Mouse (Mus musculus) midbrain, embryonic 10.5 days (tissue): ENCODE results near the gene Olfr1298. TPM values are rescaled to one million over a fixed set of nuclear protein-coding genes. Genes with fewer than 3 reads are reported as not detected.

ENCODE experiments used
- DNase-seq: peaks from one replicate; pipeline ENCODE4 v3.0.0-alpha.2; 2017; ENCODE audit warnings: low spot score
- H3K27ac ChIP-seq: fragments of 300-500 bp; sonication (generic); replicated peaks from 2 replicates; pipeline ENCODE4 v1.5.1; 2016; ENCODE audit warnings: mild to moderate bottlenecking
- H3K27me3 ChIP-seq: fragments of 300-500 bp; sonication (generic); 2 replicates; pipeline ENCODE4 v1.6.1; 2016; ENCODE audit warnings: low read depth, mild to moderate bottlenecking; ENCODE audit not compliant: poor library complexity, severe bottlenecking
- H3K36me3 ChIP-seq: fragments of 300-500 bp; sonication (generic); 2 replicates; pipeline ENCODE4 v1.6.1; 2016; ENCODE audit warnings: mild to moderate bottlenecking, moderate library complexity
- H3K4me1 ChIP-seq: fragments of 300-500 bp; sonication (generic); 2 replicates; pipeline ENCODE4 v1.6.1; 2016
- H3K4me3 ChIP-seq: fragments of 300-500 bp; sonication (generic); 2 replicates; pipeline ENCODE4 v1.5.1; 2016; ENCODE audit warnings: mild to moderate bottlenecking, moderate library complexity
- H3K9me3 ChIP-seq: fragments of 300-500 bp; sonication (generic); replicated peaks from 2 replicates; pipeline ENCODE4 v1.6.1; 2016; ENCODE audit warnings: mild to moderate bottlenecking
- WGBS: fragments of 180-500 bp; shearing (Covaris S2); methylation state at CpG from one replicate; pipeline ENCODE4 v1.1.7; 2016; 5-methylcytosine and 5-hydroxymethylcytosine counted together
- polyA plus RNA-seq: library from polyadenylated mRNA; unstranded; fragments of >200 nt; fragmentation: Nextera tagmentation; extraction: Ambion mirVana; gene quantifications from 2 replicates; pipeline ENCODE4 v1.2.1, GENCODE M21; 2016

Olfr1298 gene
- polyA plus RNA-seq, result not detected in 2 replicates

DNA sequence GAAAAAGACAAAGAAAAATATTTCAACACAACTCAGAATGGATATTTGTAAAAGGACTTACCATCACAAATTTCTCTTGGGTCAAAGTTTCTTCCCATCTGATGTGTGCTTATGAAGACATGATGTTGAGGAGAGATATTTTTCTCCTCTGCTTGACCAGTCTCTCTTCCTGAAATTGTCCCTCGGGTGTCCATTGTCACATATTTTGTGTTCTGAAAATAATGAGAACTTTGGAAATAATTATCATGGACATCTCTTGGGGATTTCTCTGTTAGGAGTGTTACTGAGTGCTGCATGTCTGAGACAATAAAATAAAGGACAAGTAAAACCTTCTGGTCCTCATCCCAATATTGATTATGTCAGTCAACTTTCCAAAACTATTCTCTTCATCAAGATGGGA, at the start of gene Olfr1298:
Gene Olfr1298 (minus strand): TSS at position 101 of the 400 bp plus-strand sequence.
- no peak within 1 kb of the TSS for H3K4me3 ChIP-seq
- H3K27me3 ChIP-seq, result no peaks in the 10 kb centered on the region
- H3K36me3 ChIP-seq, result no peaks in the 10 kb centered on the region
- H3K27ac ChIP-seq, result no peak within 1 kb of the TSS
- no peaks in the 10 kb centered on the region for H3K9me3 ChIP-seq
- no peaks in the 10 kb centered on the region for H3K4me1 ChIP-seq
- 93% methylated on average over 1 of the region's 1 CpGs for WGBS
- DNase-seq, result no peak

DNA sequence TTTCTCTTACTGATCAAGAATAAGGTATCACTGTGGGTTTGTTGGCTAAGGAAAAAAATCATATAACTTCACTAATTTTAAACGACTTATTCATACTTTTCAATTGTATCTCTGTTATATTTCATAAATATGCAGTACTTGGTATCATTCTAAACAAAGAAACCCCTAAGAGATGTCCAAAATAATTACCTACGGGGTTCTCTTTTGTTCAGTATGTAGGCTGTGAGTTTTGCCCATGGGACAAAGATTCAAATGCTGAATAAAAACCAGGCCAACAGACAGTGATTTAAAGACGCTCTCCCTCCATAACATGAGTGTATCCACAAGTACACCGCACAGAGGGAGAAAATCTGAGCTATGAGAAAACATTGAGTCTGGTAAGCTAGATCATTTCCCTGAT, 12.1 kb upstream of the Olfr1298 start, which contains the start of gene Olfr1299:
Gene Olfr1299 (plus strand): TSS at position 301 of the 400 bp plus-strand sequence.
- Histone ChIP-seq H3K4me1 (no peaks in the 10 kb centered on the region), H3K4me3 (no peak within 1 kb of the TSS), H3K9me3 (peaks cover 3% of the 10 kb centered on the region; the same call in 1 of the 2 replicates), H3K27ac (no peak within 1 kb of the TSS), H3K36me3 (no peaks in the 10 kb centered on the region), H3K27me3 (no peaks in the 10 kb centered on the region)
- DNase-seq, result no peak
- WGBS, result 78% methylated on average over 4 of the region's 4 CpGs

DNA sequence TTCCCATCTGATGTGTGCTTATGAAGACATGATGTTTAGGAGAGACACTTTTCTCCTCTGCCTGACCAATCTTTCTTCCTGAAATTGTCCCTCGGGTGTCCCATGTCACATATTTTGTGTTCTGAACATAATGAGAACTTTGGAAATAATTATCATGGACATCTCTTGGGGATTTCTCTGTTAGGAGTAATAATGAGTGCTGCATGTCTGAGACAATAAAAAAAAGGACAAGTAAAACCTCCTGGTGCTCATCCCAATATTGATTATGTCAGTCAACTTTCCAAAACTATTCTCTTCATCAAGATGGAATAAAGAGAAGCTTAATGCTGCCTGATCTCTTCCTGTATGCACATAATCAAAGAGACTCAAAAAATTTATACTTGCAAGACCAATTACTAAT, 22.6 kb downstream of the Olfr1298 start, which contains the start of gene Olfr1297:
Gene Olfr1297 (minus strand): TSS at position 101 of the 400 bp plus-strand sequence.
- H3K27ac ChIP-seq, result no peak within 1 kb of the TSS
- H3K9me3 ChIP-seq, result no peaks in the 10 kb centered on the region
- no peak for DNase-seq
- no peaks in the 10 kb centered on the region for H3K36me3 ChIP-seq
- no peaks in the 10 kb centered on the region for H3K27me3 ChIP-seq
- 76% methylated on average over 1 of the region's 1 CpGs for WGBS
- H3K4me3 ChIP-seq, result no peak within 1 kb of the TSS
- H3K4me1 ChIP-seq, result no peaks in the 10 kb centered on the region

Other genes with a start within 250 kb of the Olfr1298 start
- not detected in 2 replicates for gene Olfr1286, start 226.1 kb downstream of the Olfr1298 start, polyA plus RNA-seq
- not detected in 2 replicates for gene Olfr1287, start 200.1 kb downstream of the Olfr1298 start, polyA plus RNA-seq
- not detected in 2 replicates for gene Olfr1288, start 175.1 kb downstream of the Olfr1298 start, polyA plus RNA-seq
- not detected in 2 replicates for gene Olfr1289, start 168.4 kb downstream of the Olfr1298 start, polyA plus RNA-seq
- gene Olfr1290, start 155.4 kb downstream of the Olfr1298 start, polyA plus RNA-seq, result not detected in 2 replicates
- gene Olfr1291-ps1, start 152.0 kb downstream of the Olfr1298 start, polyA plus RNA-seq, result not detected in 2 replicates
- not detected in 2 replicates for gene Olfr1293-ps, start 124.0 kb downstream of the Olfr1298 start, polyA plus RNA-seq
- gene Olfr1294, start 108.9 kb downstream of the Olfr1298 start, polyA plus RNA-seq, result not detected in 2 replicates
- not detected in 2 replicates for gene Olfr1295, start 79.5 kb downstream of the Olfr1298 start, polyA plus RNA-seq
- gene Olfr1297, start 22.7 kb downstream of the Olfr1298 start, polyA plus RNA-seq, result not detected in 2 replicates
- not detected in 2 replicates for gene Olfr1299, start 12.2 kb upstream of the Olfr1298 start, polyA plus RNA-seq
- not detected in 2 replicates for gene Olfr1301, start 101.8 kb upstream of the Olfr1298 start, polyA plus RNA-seq
- gene Olfr1302, start 128.2 kb upstream of the Olfr1298 start, polyA plus RNA-seq, result not detected in 2 replicates
- not detected in 2 replicates for gene Olfr1303, start 171.1 kb upstream of the Olfr1298 start, polyA plus RNA-seq
- not detected in 2 replicates for gene Olfr1305, start 227.9 kb upstream of the Olfr1298 start, polyA plus RNA-seq